Mouse (Mus musculus): Measurements from ENCODE around the gene Csnk1g2. TPM values are rescaled to one million over a fixed set of nuclear protein-coding genes. Genes with fewer than 3 reads are reported as not detected.

Csnk1g2 gene
- polyA plus RNA-seq, 1 experiment from 2014 or later: 24.9 TPM

DNA sequence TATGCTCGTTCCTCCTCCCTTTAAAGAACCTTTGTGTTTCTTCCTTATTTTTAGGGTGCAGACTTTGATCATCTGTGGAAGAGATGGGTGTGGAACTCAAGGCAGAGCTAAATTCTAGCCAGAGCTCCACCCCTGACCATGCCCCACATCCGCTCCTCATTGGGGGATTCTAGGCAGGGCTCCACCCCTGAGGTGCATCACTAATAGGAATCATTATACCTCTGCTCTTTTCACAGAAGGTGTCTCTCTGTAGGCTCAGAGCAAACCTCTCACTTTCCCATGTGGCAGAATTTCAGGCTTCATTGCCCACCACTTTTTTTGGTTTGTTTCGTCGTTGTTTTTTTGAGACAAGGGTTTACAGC, 36.2 kb downstream of the Csnk1g2 start:
- H3K9ac ChIP-seq (ENCODE audit: low read depth, low read length): 0 out of 2 replicates have a peak overlapping the region, but pooled peaks have one; percentile 14
- H3K4me3 ChIP-seq (ENCODE audit: low read length): no peak overlapping the region
- ATAC-seq: no peak
- H3K27ac ChIP-seq (ENCODE audit: low read depth, low read length): peak overlapping the region; percentile 39; the same call in 1 of the 2 replicates
- no peaks in the 10 kb centered on the region for H3K27me3 ChIP-seq (replicated peaks; ENCODE audit: control insufficient read depth, insufficient read depth, low read length)
- WGBS: 62% methylated on average over 4 of the region's 4 CpGs
- no peaks in the 10 kb centered on the region for H3K36me3 ChIP-seq (ENCODE audit: control insufficient read depth, insufficient read depth, low read length)
- H3K4me2 ChIP-seq (ENCODE audit: low read length): no peak overlapping the region; the same call in 1 of the 2 replicates
- H3K4me1 ChIP-seq (ENCODE audit: control insufficient read depth, insufficient read depth, low read depth, low read length): peaks cover 20% of the 10 kb centered on the region
- H3K9me3 ChIP-seq (ENCODE audit: control insufficient read depth, low read length): no peaks in the 10 kb centered on the region

DNA sequence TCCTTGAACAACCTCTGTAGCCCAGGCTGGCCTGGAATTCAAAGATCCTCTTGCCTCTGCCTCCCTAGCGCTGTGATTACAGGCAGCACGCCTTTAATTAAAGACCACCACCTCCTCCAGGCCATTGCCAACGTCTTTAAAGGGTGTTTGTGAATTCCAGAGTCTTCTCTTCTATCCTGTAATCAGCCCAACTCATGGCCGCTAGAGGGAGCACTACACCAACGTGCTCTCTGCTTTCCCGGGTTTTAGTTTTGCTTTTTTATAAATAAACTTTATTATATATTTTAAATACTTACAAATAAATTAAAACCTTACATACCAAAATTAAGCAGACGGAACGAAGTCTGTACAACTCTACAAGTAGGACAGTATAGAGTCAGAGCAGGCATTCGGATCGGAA, 36.6 kb downstream of the Csnk1g2 start:
- H3K4me1 ChIP-seq (ENCODE audit: control insufficient read depth, insufficient read depth, low read depth, low read length): peaks cover 18% of the 10 kb centered on the region
- 13% methylated on average over 10 of the region's 10 CpGs for WGBS
- H3K4me3 ChIP-seq (ENCODE audit: low read length): no peak overlapping the region
- no peaks in the 10 kb centered on the region for H3K27me3 ChIP-seq (replicated peaks; ENCODE audit: control insufficient read depth, insufficient read depth, low read length)
- no peaks in the 10 kb centered on the region for H3K9me3 ChIP-seq (ENCODE audit: control insufficient read depth, low read length)
- no peaks in the 10 kb centered on the region for H3K36me3 ChIP-seq (ENCODE audit: control insufficient read depth, insufficient read depth, low read length)
- H3K27ac ChIP-seq (ENCODE audit: low read depth, low read length): peak overlapping the region; percentile 39; the same call in 1 of the 2 replicates
- no peak for ATAC-seq
- peak overlapping the region; percentile 34 for H3K4me2 ChIP-seq (ENCODE audit: low read length)
- 0 out of 2 replicates have a peak overlapping the region, but pooled peaks have one; percentile 14 for H3K9ac ChIP-seq (ENCODE audit: low read depth, low read length)

- no peak for ATAC-seq
- no peaks in the 10 kb centered on the region for H3K27me3 ChIP-seq (replicated peaks; ENCODE audit: control insufficient read depth, insufficient read depth, low read length)
- WGBS: 30% methylated on average over 5 of the region's 5 CpGs
- no peak overlapping the region for H3K4me3 ChIP-seq (ENCODE audit: low read length)
- no peak overlapping the region for H3K9ac ChIP-seq (ENCODE audit: low read depth, low read length)
- peaks cover 6% of the 10 kb centered on the region; the same call in 1 of the 2 replicates for H3K36me3 ChIP-seq (ENCODE audit: control insufficient read depth, insufficient read depth, low read length)
- no peak overlapping the region for H3K27ac ChIP-seq (ENCODE audit: low read depth, low read length)
- no peak overlapping the region for H3K4me2 ChIP-seq (ENCODE audit: low read length)
- peaks cover 4% of the 10 kb centered on the region for H3K4me1 ChIP-seq (ENCODE audit: control insufficient read depth, insufficient read depth, low read depth, low read length)
- H3K9me3 ChIP-seq (ENCODE audit: control insufficient read depth, low read length): no peaks in the 10 kb centered on the region
Measured at GRCm38 (mm10) chr10:80661149-80661548, 38.5 kb downstream of the Csnk1g2 start.

DNA sequence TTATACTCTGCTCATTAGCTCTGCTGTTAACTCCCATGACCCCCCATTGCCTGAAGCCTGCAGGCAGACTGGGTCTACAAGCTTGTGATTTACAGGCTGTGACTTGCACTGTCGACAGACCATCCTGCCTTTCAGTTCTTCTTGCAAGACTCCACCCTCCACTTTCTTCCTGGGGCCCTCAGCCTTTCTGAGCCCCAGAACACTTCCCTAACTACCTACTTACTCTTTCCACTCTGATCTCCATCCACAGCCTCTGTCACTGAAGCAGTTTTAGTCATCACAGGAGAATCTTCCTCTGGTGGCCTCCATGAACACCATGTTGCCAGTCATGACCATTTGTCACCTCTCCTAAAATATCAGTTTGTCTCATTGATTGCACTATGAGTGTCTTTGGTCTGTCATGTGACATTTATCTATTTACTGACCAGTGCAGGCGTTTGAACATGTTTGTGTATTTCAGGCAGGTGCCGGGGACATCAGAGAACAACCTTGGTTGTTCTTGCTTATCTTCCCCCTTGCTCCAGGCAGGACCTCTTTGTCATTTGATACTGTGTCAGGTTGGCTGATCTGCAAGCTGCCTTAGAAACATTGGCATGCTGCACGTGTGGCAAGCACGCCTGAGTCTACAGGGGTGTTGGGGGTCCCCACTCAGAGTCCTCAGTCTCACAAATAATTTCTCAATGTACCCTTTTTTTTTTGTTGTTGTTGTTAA, 41.0 kb downstream of the Csnk1g2 start:
- no peak overlapping the region for H3K4me3 ChIP-seq (ENCODE audit: low read length)
- no peak for ATAC-seq

DNA sequence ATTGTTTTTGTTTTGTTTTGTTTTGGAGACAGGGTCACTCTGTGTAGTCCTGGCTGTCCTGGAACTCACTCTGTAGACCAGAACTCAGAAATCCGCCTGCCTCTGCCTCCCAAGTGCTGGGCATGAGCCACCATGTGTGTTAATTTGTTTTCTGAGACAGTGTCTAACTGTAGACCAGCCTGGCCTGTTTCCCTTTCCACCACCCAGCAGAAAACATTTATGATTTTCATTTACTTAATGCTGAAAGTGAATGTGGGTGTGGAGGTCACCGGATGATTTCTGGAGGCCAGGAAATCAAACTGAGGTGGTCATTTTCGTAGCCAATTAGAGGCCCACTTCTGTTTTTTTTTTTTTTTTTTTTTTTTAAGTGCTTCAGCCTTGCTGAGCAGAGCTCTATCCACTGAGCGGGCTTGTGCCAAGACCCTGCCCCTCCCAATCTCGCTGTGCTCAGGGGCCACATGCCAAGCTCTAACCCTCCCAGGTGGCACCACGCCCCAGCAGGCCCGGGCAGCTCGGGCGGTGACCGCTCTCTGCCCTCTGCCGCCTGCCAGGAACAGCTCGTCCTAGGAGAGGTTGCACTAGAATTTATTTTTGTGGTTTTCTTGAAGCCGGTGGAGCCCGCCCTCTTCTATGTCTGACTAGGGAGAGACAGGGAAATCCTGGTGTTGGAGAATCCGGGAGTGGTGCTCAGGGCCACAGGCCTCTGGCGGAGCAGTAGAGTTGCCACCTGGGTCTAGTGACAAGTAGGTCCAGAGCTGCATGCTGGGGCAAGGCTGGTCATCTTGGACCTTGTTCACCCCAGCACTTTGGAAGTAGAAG, 41.8 kb downstream of the Csnk1g2 start:
- Histone ChIP-seq H3K9me3 (ENCODE audit: control insufficient read depth, low read length) (no peaks in the 10 kb centered on the region), H3K36me3 (ENCODE audit: control insufficient read depth, insufficient read depth, low read length) (peaks cover 32% of the 10 kb centered on the region), H3K4me1 (ENCODE audit: control insufficient read depth, insufficient read depth, low read depth, low read length) (no peaks in the 10 kb centered on the region; the same call in 1 of the 2 replicates), H3K27ac (ENCODE audit: low read depth, low read length) (peak overlapping the region; percentile 61; the same call in 1 of the 2 replicates), H3K9ac (ENCODE audit: low read depth, low read length) (no peak overlapping the region), H3K4me3 (ENCODE audit: low read length) (no peak overlapping the region), H3K4me2 (ENCODE audit: low read length) (no peak overlapping the region; the same call in 1 of the 2 replicates), H3K27me3 (replicated peaks; ENCODE audit: control insufficient read depth, insufficient read depth, low read length) (no peaks in the 10 kb centered on the region)
- no peak for ATAC-seq
- 31% methylated on average over 16 of the region's 16 CpGs for WGBS

More for the DNA sequence above, 41.0 kb downstream of the Csnk1g2 start:
- no peak overlapping the region for H3K9ac ChIP-seq (ENCODE audit: low read depth, low read length)
- no peak overlapping the region for H3K4me2 ChIP-seq (ENCODE audit: low read length)
- H3K9me3 ChIP-seq (ENCODE audit: control insufficient read depth, low read length): no peaks in the 10 kb centered on the region
- H3K27ac ChIP-seq (ENCODE audit: low read depth, low read length): no peak overlapping the region
- peaks cover 24% of the 10 kb centered on the region for H3K36me3 ChIP-seq (ENCODE audit: control insufficient read depth, insufficient read depth, low read length)
- H3K4me1 ChIP-seq (ENCODE audit: control insufficient read depth, insufficient read depth, low read depth, low read length): peaks cover 4% of the 10 kb centered on the region
- 63% methylated on average over 5 of the region's 5 CpGs for WGBS
- no peaks in the 10 kb centered on the region for H3K27me3 ChIP-seq (replicated peaks; ENCODE audit: control insufficient read depth, insufficient read depth, low read length)

DNA sequence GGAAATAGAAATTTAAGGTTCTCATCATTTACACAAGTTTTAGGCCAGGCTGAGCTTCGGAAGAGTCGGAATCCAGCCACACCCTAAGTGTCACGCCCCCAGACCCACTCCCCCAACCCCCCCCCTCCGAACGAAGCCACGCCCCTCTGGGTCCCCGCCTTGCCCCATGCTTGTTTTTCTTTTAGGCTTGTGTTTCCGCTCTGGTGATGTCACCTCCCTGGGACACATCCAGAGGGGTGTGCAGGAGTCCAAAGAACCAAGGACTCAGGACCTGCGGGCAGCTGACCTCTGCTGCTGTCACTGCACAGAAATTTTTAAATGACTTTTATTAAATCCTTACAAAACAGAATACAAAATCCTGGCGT, 42.4 kb downstream of the Csnk1g2 start:
- 22% methylated on average over 10 of the region's 10 CpGs for WGBS
- H3K27me3 ChIP-seq (replicated peaks; ENCODE audit: control insufficient read depth, insufficient read depth, low read length): no peaks in the 10 kb centered on the region
- H3K27ac ChIP-seq (ENCODE audit: low read depth, low read length): peak overlapping the region; percentile 61; the same call in 1 of the 2 replicates
- no peak overlapping the region; the same call in 1 of the 2 replicates for H3K4me2 ChIP-seq (ENCODE audit: low read length)
- H3K9me3 ChIP-seq (ENCODE audit: control insufficient read depth, low read length): no peaks in the 10 kb centered on the region
- H3K36me3 ChIP-seq (ENCODE audit: control insufficient read depth, insufficient read depth, low read length): peaks cover 34% of the 10 kb centered on the region
- H3K4me1 ChIP-seq (ENCODE audit: control insufficient read depth, insufficient read depth, low read depth, low read length): no peaks in the 10 kb centered on the region; the same call in 1 of the 2 replicates
- no peak overlapping the region for H3K4me3 ChIP-seq (ENCODE audit: low read length)
- ATAC-seq: no peak
- H3K9ac ChIP-seq (ENCODE audit: low read depth, low read length): peak overlapping the region; percentile 16; the same call in 1 of the 2 replicates

- Histone ChIP-seq H3K4me2 (ENCODE audit: low read length) (no peak overlapping the region), H3K4me3 (ENCODE audit: low read length) (no peak overlapping the region), H3K9me3 (ENCODE audit: control insufficient read depth, low read length) (no peaks in the 10 kb centered on the region), H3K27ac (ENCODE audit: low read depth, low read length) (peak overlapping the region; percentile 45; the same call in 1 of the 2 replicates), H3K9ac (ENCODE audit: low read depth, low read length) (peak overlapping the region; percentile 16; the same call in 1 of the 2 replicates), H3K36me3 (ENCODE audit: control insufficient read depth, insufficient read depth, low read length) (peaks cover 38% of the 10 kb centered on the region), H3K4me1 (ENCODE audit: control insufficient read depth, insufficient read depth, low read depth, low read length) (no peaks in the 10 kb centered on the region; the same call in none of the 2 replicates), H3K27me3 (replicated peaks; ENCODE audit: control insufficient read depth, insufficient read depth, low read length) (no peaks in the 10 kb centered on the region)
- ATAC-seq: no peak
- WGBS: 71% methylated on average over 4 of the region's 4 CpGs
Measured at GRCm38 (mm10) chr10:80665459-80665858, 42.8 kb downstream of the Csnk1g2 start.

DNA sequence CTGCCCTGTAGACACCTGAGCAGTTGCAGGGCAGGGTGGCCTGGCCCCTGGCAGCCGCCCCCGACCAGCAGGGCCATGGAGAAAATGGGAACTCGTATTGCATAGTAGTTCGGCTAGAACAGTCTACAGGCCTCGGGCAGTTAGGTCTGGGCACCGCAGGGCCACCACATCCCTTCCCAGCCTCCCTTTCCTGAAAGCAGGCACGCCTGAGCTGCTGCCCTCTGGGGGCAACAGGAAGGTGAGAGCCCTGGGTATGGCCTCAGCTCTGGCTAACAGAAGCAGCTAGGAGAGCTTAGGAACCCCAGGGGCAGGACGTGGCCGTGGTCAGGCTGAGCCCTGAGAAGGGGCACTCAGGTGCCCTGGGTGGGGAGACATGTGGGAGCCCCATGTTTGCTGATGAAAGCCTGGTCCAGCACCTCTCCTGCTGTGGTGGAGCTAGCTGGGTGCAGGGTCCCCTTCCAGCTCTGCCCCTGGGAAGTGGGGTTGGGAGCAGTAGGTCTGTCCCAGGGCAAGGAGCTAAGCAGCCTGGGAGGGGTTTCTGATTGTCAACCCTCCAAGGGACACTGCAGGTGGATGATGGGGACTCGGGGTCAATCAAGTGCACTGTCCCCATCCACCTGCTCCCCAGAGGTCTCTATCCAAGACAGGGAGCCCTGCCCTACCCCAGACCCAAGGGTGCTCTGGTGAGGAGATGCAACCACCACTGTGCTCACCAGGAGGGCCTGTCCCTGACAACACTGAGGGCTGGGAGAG, 43.5 kb downstream of the Csnk1g2 start:
- Histone ChIP-seq H3K36me3 (ENCODE audit: control insufficient read depth, insufficient read depth, low read length) (peaks cover 42% of the 10 kb centered on the region), H3K4me1 (ENCODE audit: control insufficient read depth, insufficient read depth, low read depth, low read length) (no peaks in the 10 kb centered on the region; the same call in none of the 2 replicates), H3K4me3 (ENCODE audit: low read length) (no peak overlapping the region), H3K9ac (ENCODE audit: low read depth, low read length) (no peak overlapping the region), H3K27ac (ENCODE audit: low read depth, low read length) (no peak overlapping the region), H3K27me3 (replicated peaks; ENCODE audit: control insufficient read depth, insufficient read depth, low read length) (no peaks in the 10 kb centered on the region), H3K9me3 (ENCODE audit: control insufficient read depth, low read length) (no peaks in the 10 kb centered on the region), H3K4me2 (ENCODE audit: low read length) (no peak overlapping the region)
- WGBS: 78% methylated on average over 10 of the region's 10 CpGs
- ATAC-seq: no peak
